ENCODE assay signal across 12 mouse cellular contexts in the genomic region with DNA sequence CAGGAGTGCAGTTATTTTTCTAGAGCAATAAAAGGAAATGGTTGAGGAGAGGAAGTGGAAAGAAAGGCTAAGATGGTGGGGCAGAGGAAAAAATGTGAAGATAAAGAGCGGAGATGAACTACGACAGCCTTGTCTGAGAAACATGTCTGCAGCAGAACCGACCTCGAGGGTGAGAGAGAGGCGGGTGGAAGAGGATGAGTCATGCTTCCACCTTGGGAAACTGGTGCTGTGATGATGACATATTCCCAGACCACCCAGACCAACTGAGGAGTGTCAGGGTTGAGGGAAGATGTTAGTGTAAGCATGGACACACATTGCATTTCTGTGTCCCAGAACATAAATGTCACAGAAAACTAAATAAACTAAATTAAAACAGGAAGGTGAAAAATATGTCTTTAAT.
"Had no signal": no experiment of that assay in that cellular context is flagged by ENCODE, and none has a peak within 500 bp of the region (broad histone marks: within the 10 kb centered on the region; RNA-seq: fewer than 3 reads in every experiment).

No protein-coding gene starts in this region.

- DNase-seq: kidney, postnatal 25 days; retina, postnatal 1 day; right cerebral cortex, postnatal 4 days; spleen, adult 18-20 months; thymus, adult 18-20 months; thymus, postnatal 14 days had no signal

- H3K4me3 ChIP-seq: left cerebral cortex, adult 2 months; limb, embryonic 10.5 days; liver, embryonic 12.5 days; lung, embryonic 15.5 days; midbrain, embryonic 13.5 days; neural tube, embryonic 15.5 days had no signal

- H3K4me1 ChIP-seq: lung, embryonic 15.5 days; midbrain, embryonic 13.5 days had no signal

- H3K27ac ChIP-seq: left cerebral cortex, adult 2 months; limb, embryonic 10.5 days; liver, embryonic 12.5 days; lung, embryonic 15.5 days; midbrain, embryonic 13.5 days; neural tube, embryonic 15.5 days had no signal

- ATAC-seq: liver, embryonic 12.5 days; midbrain, embryonic 13.5 days had no signal

- H3K9ac ChIP-seq: liver, embryonic 12.5 days; lung, embryonic 15.5 days; midbrain, embryonic 13.5 days; neural tube, embryonic 15.5 days had no signal

- H3K27me3 ChIP-seq: lung, embryonic 15.5 days; neural tube, embryonic 15.5 days had no signal

- H3K36me3 ChIP-seq: limb, embryonic 10.5 days; liver, embryonic 12.5 days; lung, embryonic 15.5 days; midbrain, embryonic 13.5 days; neural tube, embryonic 15.5 days had no signal

- H3K4me2 ChIP-seq: liver, embryonic 12.5 days; lung, embryonic 15.5 days; midbrain, embryonic 13.5 days; neural tube, embryonic 15.5 days had no signal

- H3K9me3 ChIP-seq: limb, embryonic 10.5 days; liver, embryonic 12.5 days; lung, embryonic 15.5 days; midbrain, embryonic 13.5 days; neural tube, embryonic 15.5 days had no signal
